In genomic region chr1:51596935-51597820, GRCm38 (mm10) we compare ENCODE assay signal across 8 mouse cellular contexts.
A peak's percentile ranks its signal among the peaks of the same experiment; 100 is the strongest.
DNase-seq lines count a peak whose midpoint lies in the region; ATAC-seq and TF ChIP-seq lines count a peak whose summit lies in the region.

No protein-coding gene starts in this region.

- H3K27me3 ChIP-seq in Patski = no peaks in the 10 kb centered on the region
- H3K27me3 ChIP-seq in hindbrain, embryonic 14.5 days (ENCODE audit: control insufficient read depth, insufficient read depth, low read length) = no peaks in the 10 kb centered on the region

- H3K9ac ChIP-seq in hindbrain, embryonic 14.5 days = no peak overlapping the region

- no peaks in the 10 kb centered on the region for H3K36me3 ChIP-seq in hindbrain, embryonic 14.5 days (replicated peaks; ENCODE audit: control insufficient read depth, insufficient read depth)

- H3K4me1 ChIP-seq in hindbrain, embryonic 14.5 days (replicated peaks; ENCODE audit: control insufficient read depth, insufficient read depth, low read length) = no peaks in the 10 kb centered on the region

- peak; percentile 38 for DNase-seq in Patski (ENCODE audit: low read depth, low spot score)
- DNase-seq in cerebellum, postnatal 14 days = peak; percentile 93 to 95
- DNase-seq in frontal cortex, postnatal 25 days (ENCODE audit: low spot score in 2 of 2) = peak; percentile 64 to 83
- peak; percentile 90 for DNase-seq in hindbrain, embryonic 14.5 days (ENCODE audit: low spot score)
- DNase-seq in layer of hippocampus, postnatal 25 days (ENCODE audit: extremely low spot score in 1 of 2, low spot score in 1 of 2) = peak; percentile 67 to 91
- DNase-seq in lung, postnatal 14 days = peak; percentile 90
- peak; percentile 97 for DNase-seq in retina, embryonic 14.5 days (ENCODE audit: low spot score)
- DNase-seq in thymus, postnatal 36 days = peak; percentile 82

- in situ Hi-C loops in Patski (cut with MboI; ENCODE audit: low pct_unique_long_range_greater_than_20kb) = loop anchor here (5.0 kb wide), 3 partner anchors 130 to 635 kb away; no protein-coding TSS in a partner anchor

- ATAC-seq in Patski = peak; percentile 94
- ATAC-seq in hindbrain, embryonic 14.5 days (ENCODE audit: low FRiP score) = peak; percentile 92

- CTCF ChIA-PET in Patski (lab: Charles Lee) = interaction anchor here (0.7 to 6.3 kb wide), 31 partner anchors 9 to 648 kb away, joined by 3 to 87 read pairs (median 4); no protein-coding TSS in a partner anchor

- TF ChIP-seq CTCF in Patski (IDR thresholded peaks at IDR 0.05) = peak; percentile 94

- H3K4me2 ChIP-seq in hindbrain, embryonic 14.5 days (replicated peaks) = peak overlapping the region; percentile 15; the same call in 1 of the 2 replicates

- POLR2A ChIA-PET in Patski (lab: Charles Lee) = no interaction called here

- H3K27ac ChIP-seq in hindbrain, embryonic 14.5 days = no peak overlapping the region

- no peak overlapping the region for H3K4me3 ChIP-seq in hindbrain, embryonic 14.5 days (replicated peaks; ENCODE audit: low read length)

- 58% methylated on average over 18 of the region's 18 CpGs for whole genome bisulfite sequencing in hindbrain, embryonic 14.5 days

- H3K9me3 ChIP-seq in hindbrain, embryonic 14.5 days (ENCODE audit: control insufficient read depth, low read length) = no peaks in the 10 kb centered on the region

Comparison
In these comparisons a context has a peak if more than half of its experiments do, and no peak if none do; other contexts are left out.
1. DNase-seq: peak in every context shown above with its lines; median percentile 97 in retina, embryonic 14.5 days; 94 in cerebellum, postnatal 14 days; 90 in hindbrain, embryonic 14.5 days; 90 in lung, postnatal 14 days; 82 in thymus, postnatal 36 days; 79 in layer of hippocampus, postnatal 25 days; 74 in frontal cortex, postnatal 25 days; 38 in Patski.